Mouse (Mus musculus) brain, embryonic 18.5 days (tissue): ENCODE measurements around the gene Wrap53.

Experiments
- DNase-seq: peaks from one replicate; pipeline ENCODE4 v3.0.0-alpha.2; 2012; ENCODE audit warnings: low read depth, low spot score

Wrap53 gene

GRCm38 (mm10) chr11:69601768-69602167 lies 21.7 kb upstream of the Wrap53 start:
- no peak for DNase-seq

GRCm38 (mm10) chr11:69600098-69600497 lies 20.0 kb upstream of the Wrap53 start:
- DNase-seq: no peak

- no peak for DNase-seq
Observed at GRCm38 (mm10) chr11:69599436-69599835, 19.4 kb upstream of the Wrap53 start.

GRCm38 (mm10) chr11:69594853-69595252 lies 14.8 kb upstream of the Wrap53 start:
- no peak for DNase-seq

- no peak for DNase-seq
Observed at GRCm38 (mm10) chr11:69592799-69593198, 12.7 kb upstream of the Wrap53 start.

GRCm38 (mm10) chr11:69591899-69592637 lies 12.0 kb upstream of the Wrap53 start:
- no peak for DNase-seq

- no peak for DNase-seq
Observed at GRCm38 (mm10) chr11:69591424-69591823, 11.4 kb upstream of the Wrap53 start.

GRCm38 (mm10) chr11:69590622-69591021 lies 10.6 kb upstream of the Wrap53 start:
- DNase-seq: no peak

- DNase-seq: no peak
Observed at GRCm38 (mm10) chr11:69589207-69589834, 9.3 kb upstream of the Wrap53 start.

GRCm38 (mm10) chr11:69585718-69586325 lies 5.8 kb upstream of the Wrap53 start:
- no peak for DNase-seq

- DNase-seq: no peak
Observed at GRCm38 (mm10) chr11:69584937-69585336, 4.9 kb upstream of the Wrap53 start.

- DNase-seq: no peak
Observed at GRCm38 (mm10) chr11:69584008-69584407, 4.0 kb upstream of the Wrap53 start.

GRCm38 (mm10) chr11:69582230-69582805 lies 2.3 kb upstream of the Wrap53 start:
- DNase-seq: no peak

- DNase-seq: no peak
Observed at GRCm38 (mm10) chr11:69581814-69582213, 1.8 kb upstream of the Wrap53 start.

- peak; percentile 89 for DNase-seq
Observed at GRCm38 (mm10) chr11:69581147-69581688, 1.2 kb upstream of the Wrap53 start.

- DNase-seq: no peak
Observed at GRCm38 (mm10) chr11:69580572-69581146, 604 bp upstream of the Wrap53 start.

- DNase-seq: peak; percentile 96
Observed at GRCm38 (mm10) chr11:69579128-69580017, 682 bp downstream of the Wrap53 start.

GRCm38 (mm10) chr11:69578301-69578700 lies 1.8 kb downstream of the Wrap53 start:
- no peak for DNase-seq

- no peak for DNase-seq
Observed at GRCm38 (mm10) chr11:69576307-69576706, 3.7 kb downstream of the Wrap53 start.

GRCm38 (mm10) chr11:69575220-69575619 lies 4.8 kb downstream of the Wrap53 start:
- no peak for DNase-seq

GRCm38 (mm10) chr11:69565131-69565530 lies 14.9 kb downstream of the Wrap53 start:
- no peak for DNase-seq
